Mouse (Mus musculus): ENCODE results near the gene Fam241b.
A peak's percentile ranks its signal among the peaks of the same experiment; 100 is the strongest.
"Not testable (repeated sequence)": the region's sequence is repeated elsewhere in the genome, so short reads cannot be mapped to it uniquely, and the experiment has no call there.

Fam241b gene

GRCm38 (mm10) chr10:62128316-62128951 lies 15.3 kb downstream of the Fam241b start:
- no peak for DNase-seq (ENCODE audit: low spot score)

GRCm38 (mm10) chr10:62127711-62128231 lies 15.9 kb downstream of the Fam241b start:
- DNase-seq (ENCODE audit: low spot score), result no peak

- no peak for DNase-seq (ENCODE audit: low spot score)
Observed at GRCm38 (mm10) chr10:62127137-62127536, 16.6 kb downstream of the Fam241b start.

- DNase-seq (ENCODE audit: low spot score), result no peak
Observed at GRCm38 (mm10) chr10:62113865-62114647, 29.7 kb downstream of the Fam241b start.

- DNase-seq (ENCODE audit: low spot score), result no peak
Observed at GRCm38 (mm10) chr10:62111207-62111576, 32.5 kb downstream of the Fam241b start.

- DNase-seq (ENCODE audit: low spot score), result peak; percentile 81
Observed at GRCm38 (mm10) chr10:62110504-62111206, 33.1 kb downstream of the Fam241b start.

- no peak for DNase-seq (ENCODE audit: low spot score)
Observed at GRCm38 (mm10) chr10:62107048-62107447, 36.7 kb downstream of the Fam241b start.

- peak; percentile 49 for DNase-seq (ENCODE audit: low spot score)
Observed at GRCm38 (mm10) chr10:62104835-62105576, 38.7 kb downstream of the Fam241b start.

- DNase-seq (ENCODE audit: low spot score), result peak; percentile 62
Observed at GRCm38 (mm10) chr10:62101504-62102439, 41.9 kb downstream of the Fam241b start.

GRCm38 (mm10) chr10:62099749-62100403 lies 43.8 kb downstream of the Fam241b start:
- DNase-seq (ENCODE audit: low spot score), result no peak

GRCm38 (mm10) chr10:62094401-62094800 lies 49.3 kb downstream of the Fam241b start:
- no peak for DNase-seq (ENCODE audit: low spot score)

GRCm38 (mm10) chr10:62093903-62094302 lies 49.8 kb downstream of the Fam241b start:
- DNase-seq (ENCODE audit: low spot score), result no peak

- no peak for DNase-seq (ENCODE audit: low spot score)
Observed at GRCm38 (mm10) chr10:62089486-62089885, 54.2 kb downstream of the Fam241b start.

- no peak for DNase-seq (ENCODE audit: low spot score)
Observed at GRCm38 (mm10) chr10:62089071-62089470, 54.6 kb downstream of the Fam241b start.

GRCm38 (mm10) chr10:62088411-62088810 lies 55.3 kb downstream of the Fam241b start:
- DNase-seq (ENCODE audit: low spot score), result no peak

- no peak for DNase-seq (ENCODE audit: low spot score)
Observed at GRCm38 (mm10) chr10:62086826-62087225, 56.9 kb downstream of the Fam241b start.

GRCm38 (mm10) chr10:62086044-62086443 lies 57.7 kb downstream of the Fam241b start:
- DNase-seq (ENCODE audit: low spot score), result no peak

GRCm38 (mm10) chr10:62076248-62077134 lies 67.2 kb downstream of the Fam241b start:
- DNase-seq (ENCODE audit: low spot score), result no peak

- DNase-seq (ENCODE audit: low spot score), result not testable (repeated sequence)
Observed at GRCm38 (mm10) chr10:62071346-62071745, 72.4 kb downstream of the Fam241b start.
